Mouse (Mus musculus) granulocyte monocyte progenitor cell, adult 5-6 weeks (primary cell): ENCODE data around the gene Elovl7. TPM values are rescaled to one million over a fixed set of nuclear protein-coding genes. Genes with fewer than 3 reads are reported as not detected.

Experiments
- ATAC-seq: replicated peaks from 2 replicates; pipeline ENCODE4 v1.8.0; 2016; ENCODE audit warnings: mild to moderate bottlenecking, moderate TSS enrichment, inconsistent platforms; ENCODE audit not compliant: poor library complexity, severe bottlenecking
- total RNA-seq, 2 experiments: library from RNA; stranded (forward) in 1 of 2; stranded (reverse) in 1 of 2; fragments of 200-712, 200-1000 nt in 1 of 2; fragments of >200 nt in 1 of 2; fragmentation: Nextera tagmentation in 1 of 2; gene quantifications; 2 replicates each; pipeline ENCODE4 v1.2.3; 2014 to 2017

Gene Elovl7
- total RNA-seq, 2 experiments from 2014 or later: 2.1 to 7.5 TPM

GRCm38 (mm10) chr13:108329693-108330092, 115.5 kb downstream of the Elovl7 start:
- ATAC-seq: peak; percentile 82

Other genes with a start within 250 kb of the Elovl7 start
- 38.6 and 39.6 TPM in 2 replicates for gene Smim15, start 170.0 kb upstream of the Elovl7 start, total RNA-seq (2014; fragmentation: Nextera tagmentation)
- 73.2 and 98.4 TPM in 2 replicates for gene Smim15, start 170.0 kb upstream of the Elovl7 start, total RNA-seq (2017)
- gene Ndufaf2, start 55.8 kb upstream of the Elovl7 start, total RNA-seq (2014; fragmentation: Nextera tagmentation): 40.9 and 101 TPM in 2 replicates
- 69.2 and 69.6 TPM in 2 replicates for gene Ndufaf2, start 55.8 kb upstream of the Elovl7 start, total RNA-seq (2017)
- 18.1 and 21.1 TPM in 2 replicates for gene Ercc8, start 55.7 kb upstream of the Elovl7 start, total RNA-seq (2014; fragmentation: Nextera tagmentation)
- 12.4 and 13.5 TPM in 2 replicates for gene Ercc8, start 55.7 kb upstream of the Elovl7 start, total RNA-seq (2017)
- gene Depdc1b, start 101.9 kb downstream of the Elovl7 start, total RNA-seq (2014; fragmentation: Nextera tagmentation): 8.9 and 16.0 TPM in 2 replicates
- 29.1 and 29.3 TPM in 2 replicates for gene Depdc1b, start 101.9 kb downstream of the Elovl7 start, total RNA-seq (2017)
- 49.8 and 63.2 TPM in 2 replicates for gene Pde4d, start 235.5 kb downstream of the Elovl7 start, total RNA-seq (2014; fragmentation: Nextera tagmentation)
- 33.5 and 38.3 TPM in 2 replicates for gene Pde4d, start 235.5 kb downstream of the Elovl7 start, total RNA-seq (2017)